Mouse (Mus musculus) heart, embryonic 14.5 days (tissue): ENCODE results near the gene Rab33b. TPM values are rescaled to one million over a fixed set of nuclear protein-coding genes. Genes with fewer than 3 reads are reported as not detected.

Experiments used
- ATAC-seq: fragments of 200-750 bp; cut with Nextera tagmentation; 2 replicates; pipeline ENCODE4 v1.8.0; 2017; ENCODE audit warnings: low read depth, moderate TSS enrichment; ENCODE audit not compliant: insufficient number of reproducible peaks, insufficient read depth, low FRiP score
- H3K27ac ChIP-seq, 2 experiments: fragments of 200-500 bp in 1 of 2; fragments of 300-500 bp in 1 of 2; sonication (generic) in 1 of 2; replicated peaks in 1 of 2; 2 replicates each; pipeline ENCODE4 v1.5.1; 2012 to 2014; ENCODE audit warnings: low read depth in 2 of 2, low read length in 2 of 2, control low read depth in 1 of 2, mild to moderate bottlenecking in 1 of 2, mixed read lengths in 1 of 2; ENCODE audit not compliant: control insufficient read depth in 1 of 2, insufficient read depth in 1 of 2
- H3K27me3 ChIP-seq: fragments of 300-500 bp; sonication (generic); 2 replicates; pipeline ENCODE4 v1.6.1; 2014; ENCODE audit warnings: mild to moderate bottlenecking, low read length, control low read depth; ENCODE audit not compliant: control insufficient read depth, insufficient read depth
- H3K36me3 ChIP-seq: fragments of 300-500 bp; sonication (generic); 2 replicates; pipeline ENCODE4 v1.6.1; 2014; ENCODE audit warnings: mild to moderate bottlenecking, control low read depth, low read length, mixed read lengths; ENCODE audit not compliant: control insufficient read depth, insufficient read depth
- H3K4me1 ChIP-seq, 2 experiments: fragments of 200-500 bp in 1 of 2; fragments of 300-500 bp in 1 of 2; sonication (generic) in 1 of 2; 2 replicates each; pipeline ENCODE4 v1.6.1; 2012 to 2014; ENCODE audit warnings: low read length in 2 of 2, control low read depth in 1 of 2, mixed read lengths in 1 of 2; ENCODE audit not compliant: control insufficient read depth in 2 of 2, insufficient read depth in 2 of 2
- H3K4me2 ChIP-seq: fragments of 300-500 bp; sonication (generic); 2 replicates; pipeline ENCODE4 v1.6.1; 2014; ENCODE audit warnings: mild to moderate bottlenecking, low read length
- H3K4me3 ChIP-seq, 2 experiments: fragments of 200-500 bp in 1 of 2; fragments of 300-500 bp in 1 of 2; sonication (generic) in 1 of 2; 2 replicates each; pipeline ENCODE4 v1.5.1; 2012 to 2014; ENCODE audit warnings: low read length in 2 of 2, mild to moderate bottlenecking in 2 of 2, control low read depth in 1 of 2, low read depth in 1 of 2, moderate library complexity in 1 of 2; ENCODE audit not compliant: control insufficient read depth in 1 of 2, insufficient read depth in 1 of 2
- H3K9ac ChIP-seq: fragments of 300-500 bp; sonication (generic); 2 replicates; pipeline ENCODE4 v1.6.1; 2014; ENCODE audit warnings: mild to moderate bottlenecking, low read length
- H3K9me3 ChIP-seq: fragments of 300-500 bp; sonication (generic); 2 replicates; pipeline ENCODE4 v1.6.1; 2016; ENCODE audit warnings: low read length, control low read depth; ENCODE audit not compliant: control insufficient read depth
- WGBS: fragments of 180-500 bp; shearing (Covaris S2); extraction: QIAGEN DNeasy Blood & Tissue Kit; methylation state at CpG from one replicate; pipeline ENCODE4 v1.1.7; 2014; 5-methylcytosine and 5-hydroxymethylcytosine counted together
- polyA plus RNA-seq: library from polyadenylated mRNA; unstranded; fragments of >200 nt; fragmentation: Nextera tagmentation; extraction: Ambion mirVana; gene quantifications from 2 replicates; pipeline ENCODE4 v1.2.1, GENCODE M21; 2014

The Rab33b gene
- polyA plus RNA-seq, 1 experiment from 2014 or later, result 14.1 TPM

DNA sequence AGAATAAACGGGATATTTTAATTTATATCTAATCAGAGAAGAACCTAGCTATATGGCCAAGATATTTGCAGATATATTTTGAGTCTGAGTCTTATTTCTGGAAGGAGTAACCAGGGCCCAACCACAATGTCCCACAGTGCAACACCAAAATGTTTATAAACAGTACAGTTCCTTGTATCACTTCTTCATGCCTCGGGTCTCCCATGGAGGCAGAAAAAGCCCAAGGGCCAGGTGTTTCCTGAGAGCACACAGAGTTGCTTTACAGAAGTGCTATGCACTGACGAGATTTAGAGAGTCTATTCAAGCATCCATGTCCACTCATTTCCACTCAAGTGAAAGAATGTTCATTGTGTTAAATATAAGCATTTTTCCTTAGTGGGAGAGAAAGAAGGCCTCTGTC lies 1.8 kb upstream of the Rab33b start:
- no peaks in the 10 kb centered on the region for H3K27me3 ChIP-seq
- ATAC-seq, result no peak
- H3K27ac ChIP-seq, result no peak overlapping the region
- H3K9ac ChIP-seq, result no peak overlapping the region
- H3K4me3 ChIP-seq, result no peak overlapping the region
- peaks cover 2 to 19% of the 10 kb centered on the region in 2 experiments; a peak in 3 of 4 replicates for H3K4me1 ChIP-seq
- no peak overlapping the region for H3K4me2 ChIP-seq
- 60% methylated on average over 3 of the region's 3 CpGs for WGBS
- no peaks in the 10 kb centered on the region for H3K36me3 ChIP-seq
- H3K9me3 ChIP-seq, result no peaks in the 10 kb centered on the region

DNA sequence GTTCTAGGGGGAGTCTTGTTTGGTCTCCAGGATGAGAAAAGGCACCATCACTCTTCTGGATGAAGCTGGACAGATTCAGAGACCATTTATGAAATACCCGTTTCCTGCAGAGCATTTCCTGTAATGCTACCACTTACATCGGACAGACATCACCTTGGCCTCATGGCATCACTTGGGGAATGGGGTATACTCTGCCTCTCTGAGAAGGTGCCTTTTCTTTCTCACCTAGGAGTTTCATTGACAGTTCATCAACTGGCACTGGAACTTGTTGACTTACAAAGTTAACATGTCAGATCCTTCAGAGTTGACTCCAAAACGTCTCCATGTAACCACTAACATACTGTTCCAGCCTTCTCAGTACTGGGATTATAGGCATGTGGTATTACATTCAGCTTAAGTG lies 939 bp upstream of the Rab33b start:
- Histone ChIP-seq H3K36me3 (no peaks in the 10 kb centered on the region), H3K4me1 (peaks cover 2 to 19% of the 10 kb centered on the region in 2 experiments; a peak in 3 of 4 replicates), H3K27ac (no peak overlapping the region), H3K4me2 (peak overlapping the region; percentile 90), H3K4me3 (peak overlapping the region in 1 of 2 experiments; percentile 87; a peak in 1 of 4 replicates), H3K9me3 (no peaks in the 10 kb centered on the region), H3K27me3 (no peaks in the 10 kb centered on the region), H3K9ac (peak overlapping the region; percentile 90)
- WGBS, result 60% methylated on average over 3 of the region's 3 CpGs
- ATAC-seq, result no peak

DNA sequence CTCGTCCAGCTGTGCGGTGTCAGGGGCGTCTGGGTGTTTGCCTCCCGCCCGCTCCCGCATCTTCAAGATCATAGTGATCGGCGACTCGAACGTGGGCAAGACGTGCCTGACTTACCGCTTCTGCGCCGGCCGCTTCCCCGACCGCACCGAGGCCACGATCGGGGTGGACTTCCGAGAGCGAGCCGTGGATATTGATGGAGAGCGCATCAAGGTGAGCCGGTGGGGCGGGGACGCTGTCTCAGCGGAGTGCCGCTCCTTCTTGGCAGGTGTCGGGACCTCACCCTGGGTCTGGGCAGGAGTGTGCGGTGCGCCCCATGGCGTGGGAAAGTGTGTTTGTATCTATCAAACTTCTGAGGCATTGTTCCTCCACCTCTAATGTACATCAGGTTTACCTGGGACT lies 650 bp downstream of the Rab33b start:
- WGBS, result under 1% methylated on average over 33 of the region's 33 CpGs
- H3K9me3 ChIP-seq, result no peaks in the 10 kb centered on the region
- no peak; the same call in 1 of the 2 replicates for ATAC-seq
- peak overlapping the region; percentile 90 for H3K9ac ChIP-seq
- H3K27me3 ChIP-seq, result no peaks in the 10 kb centered on the region
- H3K4me3 ChIP-seq, result peak overlapping the region; percentile 85 to 87
- H3K27ac ChIP-seq, result peak overlapping the region; percentile 51 to 93
- H3K36me3 ChIP-seq, result no peaks in the 10 kb centered on the region
- peak overlapping the region; percentile 90 for H3K4me2 ChIP-seq
- peaks cover 2 to 19% of the 10 kb centered on the region in 2 experiments; a peak in 3 of 4 replicates for H3K4me1 ChIP-seq

DNA sequence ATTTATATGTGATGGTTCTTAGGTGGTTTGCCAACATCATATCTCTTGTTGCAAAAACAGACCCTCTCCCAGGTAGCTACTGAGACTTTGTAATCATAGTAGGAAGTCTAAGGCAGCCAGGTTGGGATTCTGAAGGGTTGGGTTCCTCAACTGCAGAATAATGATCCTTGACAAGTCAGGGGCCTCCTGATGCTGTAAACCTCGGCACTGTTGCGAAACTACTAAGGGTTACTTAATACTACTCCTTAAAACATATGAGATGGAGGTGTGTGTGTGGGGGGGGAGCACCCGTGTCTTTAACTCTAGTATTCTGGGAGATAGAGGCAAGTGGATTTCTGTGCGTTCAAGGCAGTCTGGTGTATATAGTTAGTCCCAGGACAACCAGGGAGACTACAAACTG lies 1.6 kb downstream of the Rab33b start:
- Histone ChIP-seq H3K4me3 (peak overlapping the region in 1 of 2 experiments; percentile 87; a peak in 2 of 4 replicates), H3K9me3 (no peaks in the 10 kb centered on the region), H3K4me1 (peaks cover 2 to 19% of the 10 kb centered on the region in 2 experiments; a peak in 3 of 4 replicates), H3K4me2 (peak overlapping the region; percentile 90), H3K27me3 (no peaks in the 10 kb centered on the region), H3K36me3 (no peaks in the 10 kb centered on the region), H3K9ac (peak overlapping the region; percentile 90; the same call in 1 of the 2 replicates), H3K27ac (no peak overlapping the region)
- WGBS, result 66% methylated on average over 4 of the region's 4 CpGs
- no peak for ATAC-seq

DNA sequence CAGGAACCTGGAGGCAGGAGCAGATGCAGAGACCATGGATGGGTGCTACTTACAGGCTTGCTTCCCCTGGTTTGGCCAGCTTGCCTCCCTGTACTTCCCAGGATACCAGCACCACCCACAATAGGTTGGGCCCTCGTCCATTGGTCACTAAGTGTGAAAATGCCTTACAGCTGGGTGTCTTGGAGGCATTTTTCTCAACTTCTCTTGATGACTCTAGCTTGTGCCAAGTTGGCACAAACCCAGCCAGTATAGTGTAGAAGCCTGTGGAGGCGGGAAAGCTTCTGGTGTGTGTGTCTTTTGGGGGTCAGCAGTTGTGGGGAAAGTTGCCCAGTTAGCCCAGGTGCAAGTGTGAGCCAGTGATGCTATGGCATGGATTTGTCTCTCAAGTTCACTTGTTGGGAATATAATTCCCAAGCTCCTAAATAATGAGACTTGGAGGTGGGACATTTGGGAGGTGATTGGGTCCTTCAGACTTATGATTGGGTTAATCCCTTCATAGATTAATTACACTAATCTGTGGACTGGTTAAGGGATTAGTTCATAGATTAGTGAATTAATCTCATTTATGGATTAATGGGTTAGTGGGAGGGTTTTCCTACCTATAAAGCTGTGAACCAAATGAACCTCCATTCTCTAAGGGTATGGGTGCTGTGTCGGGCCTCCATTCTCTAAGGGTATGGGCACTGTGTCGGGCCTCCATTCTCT lies 2.9 kb downstream of the Rab33b start:
- Histone ChIP-seq H3K4me2 (no peak overlapping the region), H3K36me3 (no peaks in the 10 kb centered on the region), H3K4me1 (peaks cover 2 to 19% of the 10 kb centered on the region in 2 experiments; a peak in 3 of 4 replicates), H3K9me3 (no peaks in the 10 kb centered on the region), H3K27me3 (no peaks in the 10 kb centered on the region), H3K9ac (no peak overlapping the region), H3K4me3 (no peak overlapping the region), H3K27ac (no peak overlapping the region)
- whole genome bisulfite sequencing, result 79% methylated on average over 4 of the region's 4 CpGs
- ATAC-seq, result no peak

DNA sequence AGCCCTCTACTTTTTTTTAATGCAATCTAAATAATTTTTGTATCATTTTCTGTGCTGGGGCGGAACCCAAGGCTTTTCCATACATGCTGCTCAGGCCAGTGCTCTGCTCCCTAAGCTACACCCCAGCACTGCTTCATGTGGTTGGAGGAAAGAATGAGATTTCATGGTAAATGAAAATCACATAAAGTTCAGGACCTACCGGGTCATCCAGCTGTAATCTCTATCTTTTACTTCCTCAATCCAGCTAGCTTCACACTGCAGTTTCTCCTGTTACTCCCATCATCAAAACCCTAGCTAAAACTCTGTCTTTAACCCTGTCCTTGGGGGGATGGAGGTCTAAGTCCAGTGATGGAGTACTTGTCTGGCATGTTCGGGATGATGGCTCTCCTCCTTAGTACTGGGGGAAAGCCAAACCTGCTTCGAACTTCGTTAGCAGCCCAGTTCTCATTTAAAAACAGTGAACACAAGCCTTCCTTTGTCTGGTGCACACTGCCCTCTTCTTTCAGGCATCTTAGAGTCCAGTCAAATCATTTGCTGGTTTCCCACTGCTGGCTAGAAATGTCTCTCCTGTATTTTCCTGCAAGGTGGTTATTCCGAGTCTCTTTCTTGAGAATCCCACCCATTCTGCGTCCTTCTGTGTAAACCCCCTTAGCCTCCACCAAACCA lies 6.5 kb downstream of the Rab33b start:
- no peak for ATAC-seq
- no peak overlapping the region for H3K4me3 ChIP-seq
- no peak overlapping the region for H3K27ac ChIP-seq
- H3K4me1 ChIP-seq, result peaks cover 4 to 20% of the 10 kb centered on the region in 2 experiments
- no peak overlapping the region for H3K9ac ChIP-seq
- H3K36me3 ChIP-seq, result peaks cover 19% of the 10 kb centered on the region
- H3K4me2 ChIP-seq, result no peak overlapping the region
- WGBS, result 82% methylated on average over 7 of the region's 7 CpGs
- H3K27me3 ChIP-seq, result no peaks in the 10 kb centered on the region
- H3K9me3 ChIP-seq, result no peaks in the 10 kb centered on the region

DNA sequence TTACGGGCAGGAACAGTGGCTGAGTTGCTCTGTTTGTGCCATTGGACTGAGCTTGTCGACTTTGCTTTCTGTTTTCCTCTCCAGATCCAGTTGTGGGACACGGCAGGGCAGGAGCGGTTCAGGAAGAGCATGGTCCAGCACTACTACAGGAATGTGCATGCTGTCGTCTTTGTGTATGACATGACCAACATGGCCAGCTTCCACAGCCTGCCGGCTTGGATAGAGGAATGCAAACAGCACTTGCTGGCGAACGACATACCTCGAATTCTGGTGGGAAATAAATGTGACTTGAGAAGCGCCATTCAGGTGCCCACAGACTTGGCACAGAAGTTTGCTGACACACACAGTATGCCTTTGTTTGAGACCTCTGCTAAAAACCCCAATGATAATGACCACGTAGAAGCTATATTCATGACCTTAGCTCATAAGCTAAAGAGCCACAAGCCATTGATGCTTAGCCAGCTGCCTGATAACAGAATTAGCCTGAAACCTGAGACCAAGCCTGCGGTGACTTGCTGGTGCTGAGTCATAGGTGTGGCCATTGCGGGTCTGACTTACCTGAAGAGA lies 9.6 kb downstream of the Rab33b start:
- Histone ChIP-seq H3K9ac (no peak overlapping the region), H3K27me3 (no peaks in the 10 kb centered on the region), H3K4me3 (no peak overlapping the region), H3K4me2 (no peak overlapping the region), H3K36me3 (peaks cover 32% of the 10 kb centered on the region), H3K9me3 (no peaks in the 10 kb centered on the region), H3K4me1 (peaks cover 4 to 14% of the 10 kb centered on the region in 2 experiments), H3K27ac (peak overlapping the region; percentile 10 to 63; a peak in 2 of 4 replicates)
- ATAC-seq, result no peak
- WGBS, result 50% methylated on average over 13 of the region's 13 CpGs
